Mouse (Mus musculus) c-Kit-positive CD71-positive TER-119-negative erythroid progenitor cells, embryonic 14.5 days (primary cell): ENCODE data around the gene Lhx2.

Experiments
- DNase-seq: peaks from one replicate; pipeline ENCODE4 v3.0.0-alpha.2; 2013; ENCODE audit warnings: low read depth

Gene Lhx2

DNA sequence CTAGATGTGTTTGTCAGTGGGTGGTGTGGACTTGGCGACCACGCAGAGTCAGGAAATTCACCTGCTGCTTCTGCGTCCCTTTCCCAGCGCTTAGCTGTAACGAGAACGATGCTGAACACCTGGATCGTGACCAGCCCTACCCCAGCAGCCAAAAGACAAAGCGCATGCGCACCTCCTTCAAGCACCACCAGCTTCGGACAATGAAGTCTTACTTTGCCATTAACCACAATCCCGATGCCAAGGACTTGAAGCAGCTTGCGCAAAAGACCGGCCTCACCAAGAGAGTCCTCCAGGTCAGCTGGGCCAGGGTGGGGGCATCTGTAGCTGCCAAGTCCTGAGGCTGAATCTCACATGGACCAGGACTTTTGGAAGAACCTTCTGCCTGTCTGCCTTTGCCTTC, 20.7 kb downstream of the Lhx2 start:
- DNase-seq = no peak

DNA sequence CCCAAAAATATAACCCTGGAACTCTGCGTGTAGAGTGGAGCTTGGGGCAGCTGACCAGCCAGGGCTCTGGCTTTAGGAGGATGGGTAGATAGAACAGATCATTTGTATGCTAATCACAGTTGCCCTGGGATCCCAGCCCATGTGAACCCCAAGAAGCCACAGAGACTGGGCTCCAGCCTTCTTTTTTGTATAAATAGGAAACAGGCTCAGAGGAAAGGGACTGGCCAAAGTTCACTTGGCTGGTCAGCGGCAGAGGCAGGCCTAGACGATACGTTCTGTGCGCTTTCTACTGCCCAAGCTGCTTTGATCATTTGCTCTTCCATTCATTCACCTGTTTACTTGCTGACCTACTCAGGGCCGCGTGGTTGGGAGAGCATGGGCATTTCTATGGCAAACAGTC, 27.1 kb downstream of the Lhx2 start:
- no peak for DNase-seq

DNA sequence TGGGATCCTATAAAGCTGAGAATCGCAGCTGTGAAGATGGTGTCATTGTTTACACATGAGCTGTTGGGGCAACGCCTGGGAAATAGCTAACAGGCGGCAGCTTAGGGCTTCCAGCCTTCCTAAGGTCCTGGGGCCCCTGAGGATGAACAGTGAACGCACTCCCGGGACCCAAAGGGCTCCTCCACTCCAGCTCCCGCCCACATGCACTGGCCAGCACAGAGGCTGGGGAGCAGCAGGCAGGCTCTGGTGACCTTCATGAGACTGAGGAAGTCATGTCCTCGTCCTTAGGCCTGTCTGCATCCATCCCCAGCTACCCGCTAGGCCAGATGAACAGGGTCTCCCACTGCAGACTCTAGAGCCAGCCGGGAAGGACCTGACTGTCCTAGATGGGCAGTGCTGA, 27.9 kb downstream of the Lhx2 start:
- no peak for DNase-seq

DNA sequence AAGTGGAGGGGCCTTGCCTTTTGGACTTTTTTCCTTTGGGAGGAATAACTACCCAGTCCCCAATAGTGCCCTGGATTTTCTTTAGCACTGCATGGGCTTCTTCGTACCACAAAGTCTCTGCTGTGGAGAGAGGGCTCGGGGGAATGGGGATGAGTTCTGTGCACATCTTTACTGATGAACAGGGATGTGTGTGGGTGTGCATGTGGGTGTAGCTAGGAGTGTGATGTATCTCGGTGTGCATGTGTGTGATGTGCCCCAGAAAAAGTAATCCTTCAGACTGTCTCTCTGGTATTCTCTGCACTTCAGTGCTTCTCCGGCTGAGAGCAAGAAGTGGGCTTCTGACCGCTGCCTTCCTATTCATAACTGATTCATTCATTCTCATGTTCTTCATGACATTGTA, 28.8 kb downstream of the Lhx2 start:
- DNase-seq = no peak

DNA sequence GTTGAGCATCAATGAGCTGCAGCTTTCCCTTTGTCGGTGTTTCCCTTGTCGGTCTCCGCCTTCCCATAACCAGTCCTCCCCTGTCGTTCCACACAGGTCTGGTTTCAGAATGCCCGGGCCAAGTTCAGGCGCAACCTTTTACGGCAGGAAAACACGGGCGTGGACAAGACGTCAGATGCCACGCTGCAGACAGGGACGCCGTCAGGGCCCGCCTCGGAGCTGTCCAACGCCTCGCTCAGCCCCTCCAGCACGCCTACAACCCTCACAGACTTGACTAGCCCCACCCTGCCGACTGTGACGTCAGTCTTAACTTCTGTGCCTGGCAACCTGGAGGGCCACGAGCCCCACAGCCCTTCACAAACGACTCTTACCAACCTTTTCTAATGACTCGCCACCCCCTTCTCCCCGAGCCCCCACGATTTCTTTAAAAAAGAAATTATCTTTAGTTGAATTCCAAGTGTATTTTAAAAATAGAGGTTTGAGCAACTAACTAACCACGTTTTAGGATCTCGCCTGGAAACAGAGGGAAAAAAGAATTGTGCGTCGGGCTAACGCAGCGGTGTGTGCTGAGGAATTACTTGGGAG, 29.8 kb downstream of the Lhx2 start:
- DNase-seq = peak; percentile 51

DNA sequence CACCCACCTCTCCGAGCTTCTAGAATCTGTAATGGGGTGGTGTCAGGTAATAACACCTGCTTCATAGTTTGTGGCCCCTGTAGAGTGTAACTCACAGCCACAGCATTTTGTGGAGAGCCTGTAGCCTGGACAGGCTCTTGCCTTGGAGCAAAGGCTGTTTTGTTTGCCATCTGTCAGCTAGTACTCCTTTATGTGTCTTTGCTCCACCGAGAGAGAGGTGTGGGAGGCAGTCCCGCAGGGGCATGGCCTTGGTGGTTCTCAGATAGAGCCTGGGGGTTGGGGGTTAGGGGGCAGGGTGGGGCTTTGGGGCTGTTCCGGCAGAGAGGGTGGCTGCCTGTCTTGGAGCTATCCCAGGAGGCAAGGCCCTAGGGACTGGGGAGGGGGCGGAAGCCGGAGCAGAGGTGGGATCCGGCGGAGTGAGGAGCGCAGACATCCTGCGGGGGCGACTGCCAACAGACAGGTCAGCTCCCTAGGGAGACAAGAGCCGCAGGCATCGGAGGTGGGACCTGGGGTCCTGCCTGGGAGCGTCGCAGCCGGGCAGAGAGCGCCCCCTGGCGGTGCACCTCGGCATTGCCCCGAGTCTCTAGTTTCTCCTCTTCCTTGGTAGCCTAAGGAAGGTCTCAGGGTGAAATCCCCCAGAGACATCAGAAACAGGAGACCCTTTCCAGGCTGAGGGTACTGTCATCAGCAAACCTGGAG, 36.7 kb downstream of the Lhx2 start:
- DNase-seq = peak; percentile 23

DNA sequence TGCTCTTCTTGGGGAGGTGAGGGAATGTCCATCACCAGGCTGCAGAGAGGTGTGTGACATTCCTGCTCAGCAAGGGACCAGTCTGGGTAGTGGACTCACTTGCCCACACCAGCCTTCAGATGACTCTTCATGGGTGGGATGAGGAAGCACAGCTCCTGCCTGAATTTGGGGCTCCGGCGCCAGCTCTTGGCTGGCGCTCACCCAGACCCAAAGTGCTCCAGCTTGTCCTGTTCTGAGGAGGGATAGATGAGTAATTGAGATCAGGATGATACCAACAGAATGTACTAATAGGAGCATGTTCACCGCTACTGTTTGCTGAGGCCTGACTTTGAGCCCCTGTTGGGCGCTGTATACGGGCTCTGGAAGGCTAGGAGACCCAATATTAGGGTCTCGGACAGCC, 38.2 kb downstream of the Lhx2 start:
- no peak for DNase-seq

DNA sequence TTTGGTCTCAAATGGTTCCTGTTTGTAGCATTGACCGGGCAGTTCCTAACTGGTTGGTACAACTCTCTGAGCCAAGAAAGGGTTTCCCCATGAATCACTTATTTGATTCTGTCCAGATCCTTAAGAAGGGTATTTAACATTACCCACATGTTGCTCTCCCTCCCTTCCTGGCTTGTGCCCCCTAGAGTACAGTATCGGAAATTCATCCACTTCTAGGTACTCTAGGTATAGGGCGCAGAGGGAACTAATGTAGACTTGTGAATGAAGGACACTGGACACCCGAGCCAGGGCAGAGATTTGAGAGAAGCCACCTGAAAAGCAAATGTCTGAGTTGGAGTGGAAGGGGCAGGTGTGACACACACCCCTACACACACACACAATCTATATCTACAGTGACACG, 39.3 kb downstream of the Lhx2 start:
- DNase-seq = peak; percentile 44

DNA sequence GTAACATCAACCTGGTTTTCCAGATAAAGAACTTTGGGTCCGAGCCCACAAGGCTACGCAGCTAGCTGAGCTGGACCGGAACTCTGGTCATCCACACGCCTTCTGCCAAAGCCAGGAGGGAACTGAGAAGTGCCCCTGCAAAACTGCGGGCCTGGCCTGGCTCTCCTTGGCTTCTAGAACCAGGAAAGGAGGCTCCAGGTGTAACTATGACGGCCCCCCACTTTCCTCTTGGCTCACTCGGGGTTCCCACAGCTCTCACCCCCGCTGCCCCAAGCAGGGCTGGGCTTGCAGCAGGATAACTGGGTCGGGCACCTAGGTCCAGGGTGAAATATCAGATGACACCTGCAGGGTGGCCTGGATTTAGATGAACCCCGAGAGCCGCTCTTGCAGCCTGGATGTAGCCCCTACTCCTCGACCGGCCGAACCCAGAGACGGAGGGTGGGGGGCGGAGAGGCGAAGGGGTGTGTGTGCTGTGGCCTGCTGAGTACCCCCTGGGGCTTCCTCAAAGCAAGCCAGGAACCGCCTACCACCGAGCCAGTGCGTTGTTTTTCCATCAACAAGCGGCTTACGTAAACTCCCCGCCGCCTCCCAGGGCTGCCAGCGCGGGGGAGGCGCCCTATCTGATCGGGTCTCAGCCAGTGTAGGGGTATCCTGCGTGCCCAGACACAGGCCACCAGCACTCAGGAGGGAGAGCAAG, 39.9 kb downstream of the Lhx2 start:
- DNase-seq = no peak

DNA sequence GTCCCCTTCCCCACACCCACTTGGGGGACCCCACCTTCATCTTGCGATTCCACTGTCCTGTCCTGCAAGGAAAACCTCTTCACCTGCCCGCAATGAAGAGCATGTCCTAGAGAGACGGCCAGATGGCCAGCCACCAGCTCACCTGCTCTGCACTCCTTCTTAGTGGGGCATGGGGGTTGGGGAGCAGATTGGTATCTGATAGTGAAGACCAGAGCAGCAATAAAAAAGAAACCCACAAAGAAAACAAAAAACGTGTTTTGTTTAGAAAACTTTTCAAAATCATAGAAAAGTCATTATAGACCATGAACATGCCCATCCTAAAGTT, 40.4 kb downstream of the Lhx2 start:
- no peak for DNase-seq

DNA sequence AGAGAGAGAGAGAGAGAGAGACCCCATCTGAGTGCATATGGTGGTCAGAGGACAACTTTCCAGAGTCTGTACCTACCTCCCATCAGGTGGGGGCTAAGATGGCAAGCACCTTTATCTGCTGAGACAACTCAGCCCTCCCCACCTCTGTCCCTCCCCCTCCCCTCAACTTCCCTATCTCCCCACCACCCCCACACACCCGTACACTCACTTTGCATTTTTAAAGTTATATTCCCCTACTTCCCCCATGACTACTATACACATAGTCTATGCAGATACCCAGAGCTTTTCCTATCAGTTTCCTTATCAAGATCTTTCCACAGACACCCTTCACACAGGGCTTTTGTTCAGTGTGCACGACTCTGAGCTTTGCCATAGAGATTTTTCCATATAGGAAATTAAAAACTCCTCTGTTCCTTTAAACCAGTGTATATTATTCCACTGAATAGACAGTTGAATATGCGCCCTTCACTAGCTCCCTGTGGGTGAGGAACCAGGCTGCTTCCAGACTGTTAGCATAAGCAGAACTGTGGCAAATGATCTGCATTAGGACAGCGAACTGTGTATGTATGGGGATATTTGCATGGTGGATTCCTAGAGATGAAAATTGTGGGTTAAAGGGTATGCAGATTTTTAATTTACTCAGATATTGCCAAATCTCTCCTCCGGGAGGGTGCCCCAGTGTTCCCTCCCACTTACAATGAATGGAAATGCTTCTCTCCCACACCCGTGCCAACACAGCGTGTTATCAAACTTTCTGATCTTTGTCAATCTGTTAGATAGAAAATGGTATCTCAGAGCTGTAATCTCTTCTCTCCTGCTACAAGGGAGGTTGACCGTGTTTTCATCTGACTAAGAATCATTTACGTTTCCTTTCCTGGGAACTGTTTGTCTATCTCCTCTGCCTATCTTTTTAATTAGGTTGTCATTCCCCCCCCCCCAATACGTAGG, 41.3 kb downstream of the Lhx2 start:
- no peak for DNase-seq

DNA sequence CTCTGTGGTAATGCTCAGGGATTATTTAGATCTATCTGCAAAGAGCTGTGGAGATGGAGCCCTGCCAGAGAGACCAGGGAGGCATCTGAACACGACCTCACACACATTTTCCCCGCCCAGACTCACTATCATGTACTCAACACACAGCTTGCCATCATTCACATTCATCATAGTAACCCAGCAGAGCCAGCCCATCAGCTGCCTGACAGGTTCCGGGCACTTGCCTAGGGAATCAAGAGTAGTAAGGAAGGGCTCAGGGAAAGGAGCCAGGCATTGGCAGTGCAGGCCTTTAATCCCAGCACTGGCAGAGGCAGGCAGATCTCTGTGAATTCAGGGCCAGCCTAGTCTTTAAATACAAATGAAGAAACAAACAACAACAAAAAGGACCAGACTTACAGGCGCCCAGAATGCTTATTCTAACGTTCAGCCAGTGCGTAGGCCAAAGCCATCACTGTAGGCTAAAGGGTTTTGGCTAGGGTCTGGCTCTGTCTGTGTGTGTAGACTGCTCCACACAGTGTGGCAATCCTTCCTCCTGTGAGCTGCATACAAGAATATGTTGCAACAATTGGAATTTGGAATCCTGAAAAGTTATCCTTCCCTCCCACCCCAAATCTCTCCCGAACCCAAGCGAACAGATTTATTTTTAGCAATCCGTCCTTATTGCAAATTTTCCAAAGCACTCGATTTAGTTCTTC, 48.6 kb downstream of the Lhx2 start:
- no peak for DNase-seq

DNA sequence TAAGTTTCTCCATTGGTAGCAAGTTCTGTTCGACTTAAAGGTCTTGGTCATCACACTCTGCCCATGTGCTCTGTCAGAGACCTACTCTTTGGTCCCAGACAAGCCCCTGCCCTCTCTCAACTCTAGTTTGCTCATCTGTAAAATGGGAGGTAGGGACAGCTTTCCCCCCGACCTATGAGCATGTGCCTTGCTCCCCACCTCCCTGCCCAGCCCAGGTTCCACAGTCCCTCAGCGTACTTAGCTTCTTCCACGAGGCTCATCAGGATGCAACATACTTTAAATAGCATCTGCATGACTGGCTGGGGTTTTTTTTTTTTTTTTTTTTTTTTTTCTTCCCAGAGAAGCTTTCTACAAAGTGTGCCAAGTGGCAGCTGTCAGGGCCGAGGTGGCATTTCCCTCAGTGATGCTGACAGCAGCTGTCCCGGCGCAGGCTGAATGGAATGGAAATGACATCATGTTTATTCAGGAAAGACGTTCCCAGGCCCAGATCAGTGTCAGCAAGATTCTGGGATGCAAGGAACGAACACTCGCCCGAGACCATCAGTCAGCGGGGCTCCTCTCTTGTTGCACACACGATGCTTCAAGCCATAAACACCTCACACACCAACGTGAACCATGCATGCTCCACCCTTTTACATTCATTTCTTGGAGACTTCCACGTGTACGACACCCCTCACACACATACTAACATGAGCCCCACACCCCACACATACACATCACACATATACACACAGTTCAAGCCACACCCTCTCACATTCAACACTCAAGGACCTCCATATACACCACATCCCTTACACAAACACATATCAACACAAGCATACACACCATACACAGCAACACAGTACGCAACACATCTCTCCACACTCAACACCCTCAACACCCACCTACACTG, 56.1 kb downstream of the Lhx2 start:
- no peak for DNase-seq

DNA sequence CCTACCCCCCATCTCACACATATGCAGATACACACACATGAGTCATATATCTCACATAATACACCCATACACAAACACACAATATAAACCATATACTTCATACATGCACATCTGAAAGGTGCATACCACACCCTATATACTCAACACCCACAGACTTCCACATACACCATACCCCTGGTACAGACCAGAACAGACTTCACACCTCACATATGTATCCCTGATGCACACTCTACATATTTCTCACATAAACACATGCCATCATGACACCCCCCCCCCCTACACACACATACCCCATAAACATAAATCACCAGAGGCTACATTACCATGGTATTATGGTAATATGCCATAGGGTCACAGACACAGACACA, 56.8 kb downstream of the Lhx2 start:
- DNase-seq = no peak

DNA sequence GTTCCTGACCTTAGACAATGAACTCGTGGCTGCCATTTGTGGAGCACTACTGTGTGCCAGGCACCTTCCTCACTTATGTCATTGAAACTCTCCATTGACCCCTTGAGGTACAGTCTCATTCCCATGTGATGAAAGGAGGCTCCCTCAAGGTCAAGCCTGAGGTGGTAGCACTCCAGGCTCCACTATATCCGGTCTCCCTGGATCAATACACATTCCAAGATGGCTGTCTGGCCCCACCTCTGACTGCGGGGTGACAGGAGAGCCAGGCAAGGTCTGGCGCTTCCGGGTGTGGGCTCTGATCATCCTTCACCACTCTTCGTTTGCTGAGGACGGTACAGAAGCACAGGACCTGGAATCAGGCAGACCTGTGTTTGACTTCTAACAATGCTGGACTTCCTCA, 58.2 kb downstream of the Lhx2 start:
- no peak for DNase-seq

DNA sequence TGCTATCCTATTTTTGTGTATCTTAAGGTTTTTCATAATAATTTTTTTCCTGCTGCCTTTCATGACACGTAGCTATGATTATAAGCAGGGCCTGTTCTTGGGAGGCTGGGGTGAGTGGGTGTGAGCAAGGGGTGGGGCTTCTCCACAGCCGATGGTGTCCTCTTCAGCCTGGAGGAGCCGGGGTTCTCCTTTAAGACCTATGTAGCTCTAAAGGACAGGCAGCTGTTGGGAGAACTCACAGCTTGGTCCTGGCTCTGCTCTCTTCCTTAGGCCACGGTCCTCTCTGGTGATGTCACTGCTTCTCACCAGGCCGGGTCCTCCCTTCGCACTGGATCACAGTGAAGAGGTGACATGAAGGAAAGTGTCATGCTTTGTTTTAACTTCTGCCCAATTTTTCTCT, 58.8 kb downstream of the Lhx2 start:
- DNase-seq = no peak

DNA sequence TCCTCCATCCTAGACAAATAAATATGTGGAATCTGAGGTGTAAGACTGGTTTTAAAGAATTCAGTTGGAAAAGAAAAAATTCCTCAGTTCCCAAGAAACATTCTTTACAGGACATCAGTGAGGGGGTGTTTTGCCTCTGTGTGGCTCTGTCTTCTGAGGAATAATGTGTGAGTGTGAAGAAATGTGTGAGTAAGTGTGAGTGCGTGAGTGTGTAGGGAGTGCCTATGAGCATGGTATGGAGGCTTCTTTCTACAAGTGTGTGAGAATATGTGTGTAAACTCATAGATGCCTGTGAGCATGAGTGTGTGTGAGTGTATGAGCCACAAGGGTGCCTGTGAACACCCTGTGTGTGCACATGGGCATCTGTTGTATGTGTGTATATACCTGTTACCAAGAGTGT, 63.5 kb downstream of the Lhx2 start:
- DNase-seq = no peak

DNA sequence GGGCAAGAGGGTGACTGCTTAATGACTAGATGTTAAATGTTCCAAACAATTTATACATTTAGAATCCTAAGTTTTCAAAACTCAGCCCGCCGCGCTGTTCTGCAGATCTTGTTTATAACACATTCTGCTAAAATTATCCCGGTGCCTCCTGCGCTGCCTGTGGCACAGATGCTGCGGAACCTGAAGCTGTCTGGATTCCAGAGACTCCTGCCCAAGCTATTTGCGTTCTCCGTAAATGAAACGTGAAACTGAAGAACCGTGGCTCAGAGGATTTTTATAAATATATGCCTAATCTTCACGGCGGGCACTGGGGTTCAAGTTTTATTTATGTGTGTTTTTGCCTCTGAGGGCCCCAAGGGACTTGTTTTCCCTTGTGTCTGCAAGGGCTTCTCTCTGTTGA, 64.2 kb downstream of the Lhx2 start:
- no peak for DNase-seq

DNA sequence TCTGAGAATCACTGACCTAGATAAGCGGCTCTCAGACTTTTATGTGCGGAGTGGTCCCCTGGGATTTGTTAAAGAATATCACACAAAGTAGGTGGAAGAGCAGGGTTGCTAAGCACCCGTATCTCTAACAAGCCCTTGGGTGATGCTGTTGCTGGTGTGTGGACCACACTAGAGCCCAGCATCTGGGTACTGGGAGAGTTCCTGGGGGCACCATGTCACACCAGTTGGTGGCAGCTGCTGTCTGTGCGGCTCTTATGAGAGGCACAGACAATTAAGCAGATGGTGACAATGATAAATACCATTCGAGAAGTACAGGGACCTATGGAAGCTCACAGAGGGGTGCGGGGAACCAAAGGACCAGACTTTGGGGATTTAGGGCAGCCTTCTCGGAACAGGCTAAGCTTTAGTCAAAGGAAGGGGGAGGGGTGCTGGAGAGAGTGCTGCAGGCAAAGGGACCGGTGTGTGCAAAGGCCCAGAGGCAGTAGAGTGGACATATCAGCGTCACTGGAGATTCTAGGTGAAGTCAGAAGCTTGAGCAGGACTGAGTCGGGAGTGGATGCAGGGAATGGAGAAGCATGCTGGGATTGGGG, 65.0 kb downstream of the Lhx2 start:
- no peak for DNase-seq

DNA sequence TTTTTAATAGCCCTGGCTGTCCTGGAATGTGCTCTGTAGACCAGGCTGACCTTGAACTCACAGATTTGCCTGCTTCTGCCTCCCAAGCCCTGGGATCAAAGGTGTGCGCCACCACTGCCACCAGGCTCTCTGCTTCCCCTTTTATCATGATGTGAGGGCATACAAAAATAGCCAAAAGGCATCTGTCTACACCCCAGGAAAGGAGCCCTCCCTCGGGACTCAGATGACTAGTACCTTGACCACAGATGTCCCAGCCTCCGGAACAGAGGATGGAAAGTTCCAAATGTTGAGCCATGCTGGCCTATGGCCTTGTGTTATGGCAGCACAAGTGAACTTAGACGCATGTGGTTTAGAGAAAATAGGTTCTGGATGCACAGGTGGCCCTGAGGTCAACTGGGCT, 66.3 kb downstream of the Lhx2 start:
- no peak for DNase-seq

DNA sequence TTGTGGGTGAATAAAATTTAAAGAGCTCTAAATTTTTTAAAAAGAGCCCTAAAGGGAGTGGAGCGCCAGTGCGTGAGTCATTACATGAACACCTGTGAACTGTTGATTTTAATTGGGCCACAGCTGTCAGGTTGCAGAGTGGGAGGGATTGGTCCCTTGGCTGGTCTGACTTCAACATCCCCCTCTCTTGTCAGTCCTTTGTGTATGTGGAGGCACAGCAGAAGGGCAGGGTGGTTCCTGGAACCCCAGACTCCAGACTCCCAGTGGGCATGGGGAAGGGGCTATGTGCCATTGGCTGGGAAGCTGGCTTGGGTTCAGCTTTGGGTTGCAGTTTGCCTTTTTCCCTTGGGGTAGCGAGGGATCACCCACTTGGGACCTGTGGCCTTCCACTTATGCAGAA, 70.2 kb downstream of the Lhx2 start:
- DNase-seq = no peak
